Mouse (Mus musculus) hindbrain, embryonic 16.5 days (tissue): Measurements from ENCODE around the gene Gprc5a. TPM values are rescaled to one million over a fixed set of nuclear protein-coding genes. Genes with fewer than 3 reads are reported as not detected.

Experiments
- ATAC-seq: fragments of 200-750 bp; cut with Nextera tagmentation; 2 replicates; pipeline ENCODE4 v1.8.0; 2017; ENCODE audit warnings: moderate TSS enrichment, moderate library complexity
- H3K27ac ChIP-seq: fragments of 300-500 bp; sonication (generic); 2 replicates; pipeline ENCODE4 v1.5.1; 2014; ENCODE audit warnings: low read depth, mild to moderate bottlenecking, control low read depth, low read length, moderate library complexity
- H3K27me3 ChIP-seq: fragments of 300-500 bp; sonication (generic); replicated peaks from 2 replicates; pipeline ENCODE4 v1.6.1; 2014; ENCODE audit warnings: low read length; ENCODE audit not compliant: control insufficient read depth, insufficient read depth
- H3K36me3 ChIP-seq: fragments of 300-500 bp; sonication (generic); 2 replicates; pipeline ENCODE4 v1.6.1; 2014; ENCODE audit warnings: mild to moderate bottlenecking, low read length, moderate library complexity, mixed read lengths; ENCODE audit not compliant: control insufficient read depth, insufficient read depth
- H3K4me1 ChIP-seq: fragments of 300-500 bp; sonication (generic); 2 replicates; pipeline ENCODE4 v1.6.1; 2014; ENCODE audit warnings: low read depth, low read length; ENCODE audit not compliant: control insufficient read depth, insufficient read depth
- H3K4me2 ChIP-seq: fragments of 300-500 bp; sonication (generic); 2 replicates; pipeline ENCODE4 v1.6.1; 2014; ENCODE audit warnings: mild to moderate bottlenecking, low read length, control low read depth, moderate library complexity
- H3K4me3 ChIP-seq: fragments of 300-500 bp; sonication (generic); 2 replicates; pipeline ENCODE4 v1.5.1; 2014; ENCODE audit warnings: mild to moderate bottlenecking, low read length, control low read depth, moderate library complexity
- H3K9ac ChIP-seq: fragments of 300-500 bp; sonication (generic); 2 replicates; pipeline ENCODE4 v1.6.1; 2014; ENCODE audit warnings: low read depth, mild to moderate bottlenecking, control low read depth, low read length, moderate library complexity
- H3K9me3 ChIP-seq: fragments of 300-500 bp; sonication (generic); 2 replicates; pipeline ENCODE4 v1.6.1; 2014; ENCODE audit warnings: mild to moderate bottlenecking, low read length, moderate library complexity; ENCODE audit not compliant: control insufficient read depth
- WGBS: fragments of 180-500 bp; shearing (Covaris S2); extraction: QIAGEN DNeasy Blood & Tissue Kit; methylation state at CpG from one replicate; pipeline ENCODE4 v1.1.7; 2014; 5-methylcytosine and 5-hydroxymethylcytosine counted together
- polyA plus RNA-seq: library from polyadenylated mRNA; unstranded; fragments of >200 nt; fragmentation: Nextera tagmentation; extraction: Ambion mirVana; gene quantifications from 2 replicates; pipeline ENCODE4 v1.2.1, GENCODE M21; 2015

Gprc5a gene
- polyA plus RNA-seq, result 0.24 and 0.28 TPM in 2 replicates

DNA sequence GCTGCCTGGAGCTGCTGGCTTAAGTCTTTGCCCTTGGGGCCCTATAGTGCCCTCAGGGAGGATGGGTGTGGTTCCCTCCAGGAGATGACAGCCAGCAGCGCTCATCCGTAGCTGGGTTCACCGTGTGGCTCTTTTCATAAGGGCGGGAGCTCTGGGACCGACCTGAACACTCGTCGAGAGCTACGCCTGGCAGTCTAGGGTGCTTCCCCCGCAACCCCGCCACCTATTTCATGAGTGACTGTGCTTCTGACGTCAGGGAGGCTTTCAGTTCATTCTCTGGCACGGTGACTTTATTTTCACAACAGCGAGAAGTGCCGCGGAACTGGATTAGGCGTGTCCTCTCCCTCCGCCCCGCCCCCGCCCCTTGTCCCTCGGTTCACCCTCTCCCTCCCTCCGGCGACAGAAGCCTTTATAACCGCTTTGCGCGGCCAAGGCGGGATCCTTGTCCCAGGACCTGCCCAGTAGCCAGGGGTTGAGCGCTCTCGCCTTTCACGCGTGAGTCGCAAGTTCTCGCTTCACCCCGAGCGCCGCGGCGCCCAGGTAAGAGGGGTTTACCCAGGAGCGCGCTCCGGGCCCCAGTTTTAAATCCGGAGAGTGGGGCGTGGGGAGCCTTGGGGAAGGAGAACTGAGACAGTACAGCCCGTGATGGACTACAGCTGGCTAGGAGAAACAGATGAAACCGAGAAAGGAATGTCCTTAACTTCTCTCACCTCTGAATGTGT, at the start of gene Gprc5a:
TSS of gene Gprc5a (plus strand) at position 416 of the 722 bp plus-strand sequence.
- H3K4me3 ChIP-seq, result peak within 1 kb of the TSS; percentile 41
- 1% methylated on average over 44 of the region's 44 CpGs for WGBS
- H3K4me2 ChIP-seq, result peak within 1 kb of the TSS; percentile 75
- peaks cover 11% of the 10 kb centered on the region for H3K27me3 ChIP-seq
- peak; percentile 45; the same call in 1 of the 2 replicates for ATAC-seq
- no peak within 1 kb of the TSS for H3K27ac ChIP-seq
- peak within 1 kb of the TSS; percentile 49 for H3K9ac ChIP-seq
- peaks cover 7% of the 10 kb centered on the region for H3K4me1 ChIP-seq
- H3K9me3 ChIP-seq, result no peaks in the 10 kb centered on the region
- H3K36me3 ChIP-seq, result no peaks in the 10 kb centered on the region

DNA sequence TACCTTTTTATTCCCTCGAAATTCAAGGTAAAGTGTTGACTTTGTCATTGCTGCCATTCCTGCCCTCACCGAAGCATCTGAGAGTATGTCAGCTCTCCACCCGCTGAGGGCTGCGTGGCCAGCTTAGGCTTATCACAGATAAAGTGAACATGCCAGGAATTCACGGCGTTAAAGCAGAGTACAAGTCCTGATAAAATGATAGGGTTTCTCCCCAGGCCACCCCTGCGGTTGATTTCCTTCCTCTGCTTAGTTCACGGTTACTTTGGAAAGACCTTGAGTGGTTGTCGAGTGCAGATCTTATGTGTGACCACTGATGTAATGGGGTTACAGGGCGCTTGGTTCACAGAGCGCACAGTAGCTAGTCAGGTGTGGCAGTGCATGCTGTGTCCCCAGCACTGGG, 48.2 kb upstream of the Gprc5a start:
- Histone ChIP-seq H3K4me3 (no peak overlapping the region), H3K4me2 (no peak overlapping the region), H3K4me1 (peaks cover 4% of the 10 kb centered on the region), H3K27ac (no peak overlapping the region), H3K9ac (no peak overlapping the region), H3K36me3 (peaks cover 71% of the 10 kb centered on the region), H3K9me3 (no peaks in the 10 kb centered on the region), H3K27me3 (no peaks in the 10 kb centered on the region)
- WGBS, result 97% methylated on average over 11 of the region's 11 CpGs
- ATAC-seq, result no peak

DNA sequence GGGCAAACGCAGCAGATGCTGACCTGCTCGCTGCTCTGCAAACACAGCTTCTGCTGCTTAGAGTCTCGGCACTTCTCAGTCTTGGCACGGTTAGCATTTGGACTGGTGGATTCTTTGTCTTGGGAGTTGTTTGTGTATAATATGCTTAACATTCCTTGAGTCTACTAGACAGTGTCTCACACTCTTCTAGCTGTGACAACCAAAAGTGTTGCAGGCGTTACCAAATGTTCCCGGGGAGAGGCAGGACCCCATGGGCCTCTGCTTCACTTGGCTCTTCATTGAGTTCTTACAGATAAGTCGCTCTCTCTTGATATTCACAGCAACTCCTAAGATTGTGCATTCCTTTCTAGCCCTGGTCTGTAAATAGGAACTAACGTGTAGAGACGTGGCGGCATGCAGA, 45.9 kb upstream of the Gprc5a start:
- Histone ChIP-seq H3K4me2 (no peak overlapping the region), H3K4me1 (no peaks in the 10 kb centered on the region), H3K9me3 (no peaks in the 10 kb centered on the region), H3K27me3 (no peaks in the 10 kb centered on the region), H3K27ac (no peak overlapping the region), H3K9ac (no peak overlapping the region), H3K4me3 (no peak overlapping the region), H3K36me3 (peaks cover 83% of the 10 kb centered on the region)
- no peak for ATAC-seq
- WGBS, result 85% methylated on average over 10 of the region's 10 CpGs

DNA sequence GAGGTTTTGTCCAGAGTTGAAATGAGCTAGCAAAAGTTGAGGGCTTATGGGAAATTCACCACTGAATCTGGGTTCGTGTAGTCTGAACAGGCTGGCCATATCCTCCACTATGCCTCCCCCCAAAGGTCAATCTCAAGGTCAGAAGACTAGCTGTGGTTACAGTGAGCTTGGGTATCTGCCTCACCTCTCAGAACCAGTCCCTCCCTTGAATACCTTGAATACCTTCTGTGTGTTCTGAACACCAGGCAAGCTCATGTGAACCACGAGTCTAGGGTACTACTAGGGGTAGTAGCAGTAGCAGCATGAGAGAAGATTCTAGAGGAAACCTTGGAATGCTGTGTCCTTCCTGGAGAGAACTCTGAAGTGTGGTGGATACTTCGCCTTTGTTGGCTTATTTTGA, 43.8 kb upstream of the Gprc5a start:
- Histone ChIP-seq H3K9ac (no peak overlapping the region), H3K4me3 (no peak overlapping the region), H3K4me1 (no peaks in the 10 kb centered on the region), H3K4me2 (no peak overlapping the region), H3K9me3 (no peaks in the 10 kb centered on the region), H3K27ac (no peak overlapping the region), H3K36me3 (peaks cover 67% of the 10 kb centered on the region), H3K27me3 (no peaks in the 10 kb centered on the region)
- no peak for ATAC-seq
- WGBS, result 93% methylated on average over 3 of the region's 3 CpGs

DNA sequence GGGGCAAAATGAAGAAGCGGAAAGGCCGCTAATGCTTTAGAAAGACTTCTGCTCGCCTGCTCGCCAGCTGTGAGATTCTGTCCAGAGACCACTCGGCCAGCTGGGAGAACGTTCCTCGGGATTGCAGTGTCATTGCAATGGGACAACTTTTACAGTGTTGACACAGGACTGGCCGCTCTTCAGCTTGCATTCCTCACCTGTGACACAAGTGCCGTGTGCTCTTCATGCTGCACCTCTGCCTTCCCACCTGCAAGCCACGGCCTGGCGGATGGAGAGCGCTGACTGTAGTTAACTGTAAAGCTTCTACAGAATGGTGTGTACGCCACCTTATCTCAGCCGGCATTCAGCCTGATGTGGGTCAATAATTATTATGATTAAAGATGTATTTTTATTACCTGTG, 42.1 kb upstream of the Gprc5a start:
- Histone ChIP-seq H3K4me3 (no peak overlapping the region), H3K27me3 (no peaks in the 10 kb centered on the region), H3K4me2 (no peak overlapping the region), H3K9ac (no peak overlapping the region), H3K9me3 (no peaks in the 10 kb centered on the region), H3K36me3 (peaks cover 50% of the 10 kb centered on the region), H3K27ac (no peak overlapping the region), H3K4me1 (no peaks in the 10 kb centered on the region)
- 94% methylated on average over 14 of the region's 14 CpGs for WGBS
- ATAC-seq, result no peak

DNA sequence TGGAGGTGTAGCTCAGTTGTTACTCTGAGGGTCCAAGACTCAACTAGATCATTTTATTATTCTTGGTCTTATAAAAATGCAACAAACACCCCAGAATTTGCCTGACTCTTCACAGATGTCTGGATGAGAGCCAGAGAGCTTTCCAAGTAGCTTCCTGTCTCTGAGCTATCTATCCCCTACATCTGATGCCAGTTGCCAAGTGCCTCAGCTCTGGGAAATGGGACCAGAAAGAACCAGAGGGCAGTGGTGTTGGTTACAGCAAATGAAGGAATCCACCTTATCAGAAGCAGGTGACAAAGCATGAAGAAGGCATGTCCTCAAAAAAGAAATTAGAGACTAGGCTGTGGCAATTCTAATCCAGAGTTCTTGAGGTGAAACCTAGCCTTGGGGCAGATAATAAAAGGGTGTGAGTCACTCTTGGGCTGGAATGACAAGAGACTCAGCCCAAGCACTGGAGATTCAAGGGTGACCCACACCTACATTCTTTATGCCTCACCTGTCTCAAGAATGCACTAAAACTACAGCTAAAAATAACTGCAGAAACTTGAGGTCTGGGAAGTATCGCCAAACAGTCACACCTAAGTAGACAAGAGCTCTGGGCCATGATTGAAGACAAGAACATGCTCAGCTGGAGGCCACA, 40.5 kb upstream of the Gprc5a start:
- WGBS, result 93% methylated on average over 1 of the region's 1 CpGs
- H3K36me3 ChIP-seq, result peaks cover 36% of the 10 kb centered on the region
- H3K9me3 ChIP-seq, result no peaks in the 10 kb centered on the region
- no peak for ATAC-seq
- H3K27ac ChIP-seq, result no peak overlapping the region
- H3K9ac ChIP-seq, result no peak overlapping the region
- H3K27me3 ChIP-seq, result no peaks in the 10 kb centered on the region
- H3K4me2 ChIP-seq, result no peak overlapping the region
- H3K4me1 ChIP-seq, result no peaks in the 10 kb centered on the region
- no peak overlapping the region for H3K4me3 ChIP-seq

DNA sequence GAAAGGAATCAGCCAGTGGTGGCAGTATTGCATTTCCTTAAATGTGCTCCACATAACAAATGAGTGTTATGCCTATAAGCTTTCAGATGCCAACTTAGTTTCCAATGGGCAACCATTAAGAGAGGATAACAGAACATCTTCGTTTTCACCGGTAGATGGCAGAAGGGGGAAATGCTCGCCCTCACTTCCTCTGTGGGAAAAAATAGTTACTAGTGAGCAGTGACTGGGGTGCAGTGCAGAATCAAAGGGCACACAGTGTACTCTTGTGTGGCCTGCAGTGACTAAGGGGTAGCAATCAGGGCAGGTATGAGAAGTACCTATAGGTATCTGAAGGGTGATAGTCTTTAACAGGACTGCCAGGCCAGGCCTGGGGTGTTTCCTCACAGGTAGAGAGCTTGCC, 39.2 kb upstream of the Gprc5a start:
- peaks cover 27% of the 10 kb centered on the region for H3K36me3 ChIP-seq
- H3K4me1 ChIP-seq, result no peaks in the 10 kb centered on the region
- no peak overlapping the region for H3K4me2 ChIP-seq
- no peaks in the 10 kb centered on the region for H3K9me3 ChIP-seq
- 24% methylated on average over 3 of the region's 3 CpGs for WGBS
- H3K4me3 ChIP-seq, result no peak overlapping the region
- ATAC-seq, result peak; percentile 63; the same call in 1 of the 2 replicates
- no peaks in the 10 kb centered on the region for H3K27me3 ChIP-seq
- H3K9ac ChIP-seq, result no peak overlapping the region
- H3K27ac ChIP-seq, result no peak overlapping the region

DNA sequence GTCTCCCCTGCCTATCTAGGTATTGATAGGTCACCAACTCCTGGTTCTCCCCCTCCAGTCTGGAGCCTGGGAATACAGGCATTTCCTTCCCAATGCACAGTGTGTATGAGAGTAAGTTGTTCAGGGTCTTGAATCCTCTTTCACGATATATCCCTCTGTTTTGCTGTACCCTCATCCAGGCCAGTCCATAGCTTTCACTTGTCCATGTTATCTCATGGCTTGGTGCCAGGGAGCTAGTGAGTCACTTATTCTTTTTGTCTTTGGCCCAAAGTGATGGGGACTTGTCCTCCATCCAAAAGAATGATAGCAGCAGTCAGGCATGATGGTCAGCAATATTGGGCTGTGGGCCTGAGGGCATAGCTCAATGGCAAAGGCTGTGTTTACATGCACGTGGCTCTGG, 38.7 kb upstream of the Gprc5a start:
- peaks cover 22% of the 10 kb centered on the region for H3K36me3 ChIP-seq
- no peak overlapping the region for H3K9ac ChIP-seq
- no peaks in the 10 kb centered on the region for H3K27me3 ChIP-seq
- ATAC-seq, result peak; percentile 45; the same call in 1 of the 2 replicates
- no peaks in the 10 kb centered on the region for H3K4me1 ChIP-seq
- H3K4me3 ChIP-seq, result no peak overlapping the region
- WGBS, result 82% methylated on average over 2 of the region's 2 CpGs
- no peaks in the 10 kb centered on the region for H3K9me3 ChIP-seq
- H3K27ac ChIP-seq, result no peak overlapping the region
- no peak overlapping the region for H3K4me2 ChIP-seq

DNA sequence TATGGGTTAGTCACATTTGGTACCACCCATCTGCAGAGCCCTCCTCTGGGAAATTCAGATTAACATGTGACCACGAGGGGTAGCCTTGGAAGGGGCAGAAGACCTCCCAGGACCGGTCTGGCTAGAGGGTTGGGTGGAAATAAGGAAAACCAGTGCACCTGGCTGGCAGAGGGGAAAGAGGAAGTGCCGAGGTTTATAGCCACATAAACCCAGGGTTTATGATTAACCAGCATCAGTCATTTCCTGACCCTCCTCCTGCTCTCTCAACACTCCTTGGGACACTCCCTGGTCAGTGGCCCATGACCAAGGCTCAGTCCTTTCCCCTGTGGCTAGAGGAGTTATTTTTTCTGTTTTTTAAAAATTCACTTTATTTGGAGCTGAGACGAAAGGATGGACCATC, 36.2 kb upstream of the Gprc5a start:
- Histone ChIP-seq H3K27me3 (no peaks in the 10 kb centered on the region), H3K36me3 (peaks cover 2% of the 10 kb centered on the region; the same call in 1 of the 2 replicates), H3K9me3 (no peaks in the 10 kb centered on the region), H3K4me3 (no peak overlapping the region), H3K4me1 (no peaks in the 10 kb centered on the region), H3K9ac (no peak overlapping the region), H3K27ac (no peak overlapping the region), H3K4me2 (no peak overlapping the region)
- WGBS, result 76% methylated on average over 4 of the region's 4 CpGs
- ATAC-seq, result no peak
